Mouse (Mus musculus): ENCODE measurements around the gene Prr23a2.
"Not testable (repeated sequence)": the region's sequence is repeated elsewhere in the genome, so short reads cannot be mapped to it uniquely, and the experiment has no call there.

Gene Prr23a2

DNA sequence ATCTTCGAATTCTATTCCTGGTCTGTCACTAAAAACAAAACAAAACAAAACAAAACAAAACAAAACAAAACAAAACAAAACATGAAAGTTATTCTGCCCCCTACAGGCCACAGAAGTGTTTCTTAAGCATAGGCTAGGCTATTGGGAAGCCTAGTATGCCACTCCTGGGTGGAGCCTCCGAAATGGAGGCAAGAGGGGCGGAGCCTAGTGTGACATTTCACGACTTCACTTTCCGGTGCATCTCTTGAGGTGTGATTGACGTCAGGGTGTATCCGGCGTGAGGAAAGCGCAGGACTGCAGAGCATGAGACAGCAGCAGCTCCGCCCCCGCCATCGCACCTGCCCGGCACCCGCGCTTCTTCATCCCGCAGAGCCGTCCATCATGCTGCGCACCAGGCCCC lies at the start of gene Prr23a2:
TSS of gene Prr23a2 (plus strand) at position 285 of the 400 bp plus-strand sequence.
- no peak for DNase-seq (ENCODE audit: low read depth, low spot score)

GRCm38 (mm10) chr9:98807631-98808030 lies 48.7 kb upstream of the Prr23a2 start:
- no peak for DNase-seq (ENCODE audit: low read depth, low spot score)

GRCm38 (mm10) chr9:98809526-98809925 lies 46.8 kb upstream of the Prr23a2 start:
- DNase-seq (ENCODE audit: low read depth, low spot score), result not testable (repeated sequence)

GRCm38 (mm10) chr9:98816066-98816465 lies 40.2 kb upstream of the Prr23a2 start:
- no peak for DNase-seq (ENCODE audit: low read depth, low spot score)

DNA sequence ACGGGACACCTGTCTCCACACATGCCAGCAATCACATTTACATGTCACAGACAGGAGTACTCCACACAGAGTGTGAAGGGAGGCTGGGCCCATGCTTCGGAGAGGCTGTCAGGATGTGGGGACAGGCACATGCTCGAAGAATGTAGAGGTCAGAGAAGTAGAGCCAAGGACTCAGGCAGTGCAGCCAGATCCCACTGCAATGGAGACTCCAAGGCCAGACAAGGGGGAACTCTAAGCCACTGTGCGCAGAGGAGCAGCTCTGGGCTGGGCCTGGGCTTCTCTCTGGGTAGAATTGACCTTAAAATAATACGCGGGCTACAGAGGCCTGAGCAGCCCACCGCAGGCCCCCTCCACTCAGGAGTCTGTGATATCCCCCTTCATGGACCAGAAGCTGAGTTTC lies 38.7 kb upstream of the Prr23a2 start:
- no peak for DNase-seq (ENCODE audit: low read depth, low spot score)

DNA sequence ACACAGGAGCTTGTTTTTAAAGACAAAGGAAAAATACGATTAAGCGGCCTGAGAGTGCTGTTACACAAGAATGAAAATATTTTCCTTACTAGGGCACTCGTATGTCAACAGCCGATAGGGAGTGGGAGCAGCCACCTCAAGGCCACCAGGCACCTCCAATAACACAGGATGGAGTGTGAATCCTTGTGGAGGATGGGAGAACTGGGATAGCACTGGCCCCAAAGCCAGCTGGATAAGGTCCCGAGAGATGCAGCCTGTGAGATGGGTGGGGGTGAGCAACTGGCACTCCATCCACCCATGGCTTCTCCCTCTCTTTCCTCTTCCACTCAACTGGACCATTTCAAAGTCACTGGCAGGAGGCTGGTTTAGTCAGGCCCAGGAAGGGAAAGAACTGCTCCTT lies 37.3 kb upstream of the Prr23a2 start:
- DNase-seq (ENCODE audit: low read depth, low spot score), result no peak

GRCm38 (mm10) chr9:98819481-98819880 lies 36.8 kb upstream of the Prr23a2 start:
- no peak for DNase-seq (ENCODE audit: low read depth, low spot score)

DNA sequence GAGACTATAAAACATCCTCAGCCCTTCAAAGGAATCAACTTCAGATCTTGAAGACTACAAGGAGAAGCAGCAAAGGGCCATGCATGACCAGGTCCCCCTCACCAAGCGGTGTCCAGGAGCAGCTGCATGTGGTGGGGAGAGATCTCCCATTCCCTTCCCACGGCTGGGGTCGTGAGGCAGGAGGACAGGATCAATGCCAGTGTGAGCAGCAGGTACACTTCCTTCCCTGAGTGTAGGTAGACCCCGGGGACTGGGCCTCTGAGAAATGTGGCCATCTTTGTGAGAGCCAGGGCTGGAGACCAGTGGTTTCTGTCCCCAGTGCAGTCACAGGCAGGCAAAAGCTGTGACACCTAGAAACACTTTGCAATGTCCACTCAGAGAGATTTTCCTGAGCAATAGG lies 35.8 kb upstream of the Prr23a2 start:
- no peak for DNase-seq (ENCODE audit: low read depth, low spot score)

- DNase-seq (ENCODE audit: low read depth, low spot score), result no peak
Observed at GRCm38 (mm10) chr9:98821067-98821466, 35.2 kb upstream of the Prr23a2 start.

GRCm38 (mm10) chr9:98823805-98824204 lies 32.5 kb upstream of the Prr23a2 start:
- no peak for DNase-seq (ENCODE audit: low read depth, low spot score)

- DNase-seq (ENCODE audit: low read depth, low spot score), result no peak
Observed at GRCm38 (mm10) chr9:98829508-98829907, 26.8 kb upstream of the Prr23a2 start.

GRCm38 (mm10) chr9:98837537-98838074 lies 18.7 kb upstream of the Prr23a2 start:
- DNase-seq (ENCODE audit: low read depth, low spot score), result no peak

- no peak for DNase-seq (ENCODE audit: low read depth, low spot score)
Observed at GRCm38 (mm10) chr9:98842117-98842516, 14.2 kb upstream of the Prr23a2 start, which contains the start of gene Prr23a1. Gene Prr23a1 (plus strand): TSS chr9:98842503.

- DNase-seq (ENCODE audit: low read depth, low spot score), result no peak
Observed at GRCm38 (mm10) chr9:98863463-98863862, 7.2 kb downstream of the Prr23a2 start.

DNA sequence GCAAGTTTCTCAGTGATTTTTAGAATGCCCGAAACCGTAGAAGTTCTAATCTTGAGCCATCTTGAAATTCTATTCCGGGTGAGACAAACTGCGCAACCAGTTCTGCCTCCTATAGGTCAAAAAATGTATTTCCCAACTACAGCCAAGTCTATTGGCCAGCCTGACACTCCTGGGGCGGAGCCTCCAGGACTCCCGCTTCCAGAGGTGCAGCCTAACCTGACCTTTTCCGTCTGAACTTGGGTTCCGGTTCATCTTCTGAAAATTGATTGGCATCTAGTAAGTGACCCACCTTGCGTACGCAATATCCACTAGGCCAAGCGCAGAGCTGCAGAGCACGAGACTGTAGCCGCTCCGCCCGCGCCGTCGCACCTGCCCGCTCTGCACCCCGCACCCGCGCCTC lies 8.3 kb downstream of the Prr23a2 start, which contains the start of gene Prr23a3:
TSS of gene Prr23a3 (plus strand) at position 197 of the 400 bp plus-strand sequence.
- no peak for DNase-seq (ENCODE audit: low read depth, low spot score)

- DNase-seq (ENCODE audit: low read depth, low spot score), result no peak
Observed at GRCm38 (mm10) chr9:98901486-98901885, 45.2 kb downstream of the Prr23a2 start.

DNA sequence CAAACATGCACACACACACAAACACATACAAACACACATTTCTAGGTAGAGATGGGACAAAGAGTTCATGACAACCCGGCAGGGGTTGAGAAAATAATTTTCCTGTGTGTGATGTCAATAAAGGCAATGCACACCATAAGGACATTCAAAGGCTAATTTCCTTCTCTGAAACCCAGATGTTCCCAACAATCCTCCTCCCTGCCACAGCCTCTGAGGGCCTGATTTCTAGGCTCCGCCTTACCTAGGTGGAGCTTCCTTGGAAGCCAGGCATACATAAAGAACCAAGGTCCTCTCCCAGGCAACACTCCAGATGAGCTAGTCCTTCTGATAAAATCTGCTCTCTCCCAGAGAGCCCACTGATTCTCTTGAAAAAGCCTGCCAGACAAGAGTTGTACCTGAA lies 46.5 kb downstream of the Prr23a2 start, which contains the start of gene 7420426K07Rik:
TSS of gene 7420426K07Rik (plus strand) at position 301 of the 400 bp plus-strand sequence.
- DNase-seq (ENCODE audit: low read depth, low spot score), result no peak

All from skeletal muscle tissue, adult 2 months (tissue).